Mouse (Mus musculus) embryonic facial prominence, embryonic 11.5 days (tissue): ENCODE results near the gene Fkbp8. TPM values are rescaled to one million over a fixed set of nuclear protein-coding genes. Genes with fewer than 3 reads are reported as not detected.

Experiments
- ATAC-seq: fragments of 200-750 bp; cut with Nextera tagmentation; replicated peaks from 2 replicates; pipeline ENCODE4 v1.8.0; 2017; ENCODE audit warnings: low read depth; ENCODE audit not compliant: insufficient number of reproducible peaks, low FRiP score, low TSS enrichment
- DNase-seq: peaks from one replicate; pipeline ENCODE4 v3.0.0-alpha.2; 2015; ENCODE audit warnings: low spot score
- H3K27ac ChIP-seq: fragments of 300-500 bp; sonication (generic); replicated peaks from 2 replicates; pipeline ENCODE4 v1.5.1; 2014; ENCODE audit warnings: mild to moderate bottlenecking, low read depth, low read length, control low read depth
- H3K27me3 ChIP-seq: fragments of 300-500 bp; sonication (generic); 2 replicates; pipeline ENCODE4 v1.6.1; 2014; ENCODE audit warnings: mild to moderate bottlenecking, low read length, moderate library complexity, mixed read lengths; ENCODE audit not compliant: control insufficient read depth, insufficient read depth
- H3K36me3 ChIP-seq: fragments of 300-500 bp; sonication (generic); replicated peaks from 2 replicates; pipeline ENCODE4 v1.6.1; 2014; ENCODE audit warnings: low read depth, mild to moderate bottlenecking, low read length, moderate library complexity, mixed read lengths; ENCODE audit not compliant: control insufficient read depth, insufficient read depth
- H3K4me1 ChIP-seq: fragments of 300-500 bp; sonication (generic); 2 replicates; pipeline ENCODE4 v1.6.1; 2014; ENCODE audit warnings: low read length, mixed read lengths; ENCODE audit not compliant: control insufficient read depth, insufficient read depth
- H3K4me2 ChIP-seq: fragments of 300-500 bp; sonication (generic); 2 replicates; pipeline ENCODE4 v1.6.1; 2014; ENCODE audit warnings: low read depth, mild to moderate bottlenecking, control low read depth, low read length, moderate library complexity
- H3K4me3 ChIP-seq: fragments of 300-500 bp; sonication (generic); 2 replicates; pipeline ENCODE4 v1.5.1; 2014; ENCODE audit warnings: low read depth, low read length, control low read depth
- H3K9ac ChIP-seq: fragments of 300-500 bp; sonication (generic); replicated peaks from 2 replicates; pipeline ENCODE4 v1.6.1; 2014; ENCODE audit warnings: mild to moderate bottlenecking, control low read depth, low read length
- H3K9me3 ChIP-seq: fragments of 300-500 bp; sonication (generic); replicated peaks from 2 replicates; pipeline ENCODE4 v1.6.1; 2016; ENCODE audit warnings: mild to moderate bottlenecking, low read length, inconsistent platforms, mixed read lengths; ENCODE audit not compliant: control insufficient read depth
- WGBS: fragments of 180-500 bp; shearing (Covaris S2); extraction: QIAGEN DNeasy Blood & Tissue Kit; methylation state at CpG from one replicate; pipeline ENCODE4 v1.1.7; 2014; 5-methylcytosine and 5-hydroxymethylcytosine counted together
- polyA plus RNA-seq: library from polyadenylated mRNA; unstranded; fragments of >200 nt; fragmentation: Nextera tagmentation; extraction: Ambion mirVana; gene quantifications from 2 replicates; pipeline ENCODE4 v1.2.1, GENCODE M21; 2014

Gene Fkbp8
- polyA plus RNA-seq, 1 experiment from 2014 or later: 175 TPM

- peak overlapping the region; percentile 77 for H3K4me2 ChIP-seq
- H3K4me1 ChIP-seq: peaks cover 6% of the 10 kb centered on the region
- H3K4me3 ChIP-seq: peak overlapping the region; percentile 57
- ATAC-seq (no peak), DNase-seq (no peak)
- no peaks in the 10 kb centered on the region for H3K9me3 ChIP-seq
- 2% methylated on average over 20 of the region's 21 CpGs for WGBS
- H3K27me3 ChIP-seq: peaks cover 54% of the 10 kb centered on the region
- H3K27ac ChIP-seq: no peak overlapping the region
- H3K9ac ChIP-seq: peak overlapping the region; percentile 35
- H3K36me3 ChIP-seq: no peaks in the 10 kb centered on the region
Observed at GRCm38 (mm10) chr8:70495001-70495770, 32.3 kb upstream of the Fkbp8 start.

GRCm38 (mm10) chr8:70495771-70496062, 31.8 kb upstream of the Fkbp8 start:
- DNase-seq (no peak), ATAC-seq (no peak)
- H3K27me3 ChIP-seq: peaks cover 54% of the 10 kb centered on the region
- WGBS: 3% methylated on average over 12 of the region's 12 CpGs
- H3K36me3 ChIP-seq: no peaks in the 10 kb centered on the region
- no peak overlapping the region for H3K27ac ChIP-seq
- H3K9ac ChIP-seq: peak overlapping the region; percentile 35
- H3K9me3 ChIP-seq: no peaks in the 10 kb centered on the region
- H3K4me1 ChIP-seq: peaks cover 6% of the 10 kb centered on the region
- peak overlapping the region; percentile 77 for H3K4me2 ChIP-seq
- peak overlapping the region; percentile 25 for H3K4me3 ChIP-seq

- peak overlapping the region; percentile 16; the same call in 1 of the 2 replicates for H3K4me2 ChIP-seq
- no peak overlapping the region for H3K27ac ChIP-seq
- WGBS: 10% methylated on average over 37 of the region's 39 CpGs
- H3K27me3 ChIP-seq: peaks cover 35% of the 10 kb centered on the region
- no peaks in the 10 kb centered on the region for H3K9me3 ChIP-seq
- ATAC-seq (no peak), DNase-seq (no peak)
- no peaks in the 10 kb centered on the region for H3K36me3 ChIP-seq
- peaks cover 18% of the 10 kb centered on the region for H3K4me1 ChIP-seq
- H3K4me3 ChIP-seq: no peak overlapping the region
- H3K9ac ChIP-seq: no peak overlapping the region
Observed at GRCm38 (mm10) chr8:70500386-70501301, 26.9 kb upstream of the Fkbp8 start.

DNA sequence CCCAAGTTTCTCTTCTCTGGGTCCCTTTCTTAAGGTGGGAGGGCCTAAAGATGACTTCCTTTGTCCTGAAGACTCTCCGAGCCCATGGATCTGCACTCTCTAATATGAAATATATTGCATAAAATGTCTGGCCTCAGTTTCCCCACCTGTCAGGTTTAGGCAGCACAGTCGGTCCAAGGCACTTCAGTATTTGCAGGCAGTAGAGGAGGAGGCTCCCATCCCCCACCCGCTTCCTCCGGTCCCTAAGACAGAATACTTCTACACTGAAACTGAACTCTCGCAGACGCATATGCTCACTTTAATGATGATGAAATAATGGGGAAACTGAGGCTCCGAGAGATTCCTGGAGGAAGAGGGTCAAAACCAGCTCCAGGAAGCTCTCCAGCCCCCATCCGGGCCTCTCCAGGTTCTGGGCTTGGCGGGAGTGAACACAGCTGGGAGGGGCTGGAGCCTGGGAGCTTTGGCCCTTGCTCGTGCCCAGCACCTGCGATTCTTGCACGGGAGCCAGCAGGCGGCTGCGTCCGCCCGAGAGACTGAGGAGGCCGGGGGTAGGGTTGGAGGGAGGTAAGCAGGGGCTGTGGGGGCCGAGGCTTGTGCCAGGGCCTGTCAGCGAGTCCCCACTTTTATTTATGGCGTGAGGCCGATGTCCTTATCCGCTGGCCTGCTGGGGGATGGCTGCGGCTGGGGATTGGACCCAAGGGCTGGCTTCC, 25.5 kb upstream of the Fkbp8 start:
- peaks cover 26% of the 10 kb centered on the region for H3K27me3 ChIP-seq
- 13% methylated on average over 23 of the region's 23 CpGs for WGBS
- no peak for ATAC-seq

GRCm38 (mm10) chr8:70502540-70502939, 25.0 kb upstream of the Fkbp8 start:
- 0 out of 2 replicates have a peak, but pooled peaks cover under 1% of the 10 kb centered on the region for H3K36me3 ChIP-seq
- H3K9ac ChIP-seq: no peak overlapping the region
- ATAC-seq (no peak), DNase-seq (no peak)
- peaks cover 19% of the 10 kb centered on the region for H3K4me1 ChIP-seq
- WGBS: 29% methylated on average over 12 of the region's 12 CpGs
- H3K4me3 ChIP-seq: no peak overlapping the region
- H3K27ac ChIP-seq: no peak overlapping the region
- no peak overlapping the region for H3K4me2 ChIP-seq
- H3K27me3 ChIP-seq: peaks cover 26% of the 10 kb centered on the region
- H3K9me3 ChIP-seq: no peaks in the 10 kb centered on the region

More for the DNA sequence above, 25.5 kb upstream of the Fkbp8 start:
- Histone ChIP-seq H3K36me3 (no peaks in the 10 kb centered on the region), H3K9me3 (no peaks in the 10 kb centered on the region), H3K9ac (no peak overlapping the region), H3K4me1 (peaks cover 19% of the 10 kb centered on the region), H3K4me2 (no peak overlapping the region), H3K4me3 (no peak overlapping the region), H3K27ac (no peak overlapping the region)
- no peak for DNase-seq

GRCm38 (mm10) chr8:70503062-70503750, 24.3 kb upstream of the Fkbp8 start:
- 9% methylated on average over 46 of the region's 46 CpGs for WGBS
- Histone ChIP-seq H3K4me3 (no peak overlapping the region), H3K27me3 (peaks cover 26% of the 10 kb centered on the region), H3K36me3 (peaks cover 6% of the 10 kb centered on the region), H3K4me2 (peak overlapping the region; percentile 11), H3K9me3 (no peaks in the 10 kb centered on the region), H3K9ac (peak overlapping the region; percentile 32; the same call in 1 of the 2 replicates), H3K4me1 (peaks cover 19% of the 10 kb centered on the region), H3K27ac (no peak overlapping the region; the same call in 1 of the 2 replicates)
- ATAC-seq: no peak
- DNase-seq: peak; percentile 84

DNA sequence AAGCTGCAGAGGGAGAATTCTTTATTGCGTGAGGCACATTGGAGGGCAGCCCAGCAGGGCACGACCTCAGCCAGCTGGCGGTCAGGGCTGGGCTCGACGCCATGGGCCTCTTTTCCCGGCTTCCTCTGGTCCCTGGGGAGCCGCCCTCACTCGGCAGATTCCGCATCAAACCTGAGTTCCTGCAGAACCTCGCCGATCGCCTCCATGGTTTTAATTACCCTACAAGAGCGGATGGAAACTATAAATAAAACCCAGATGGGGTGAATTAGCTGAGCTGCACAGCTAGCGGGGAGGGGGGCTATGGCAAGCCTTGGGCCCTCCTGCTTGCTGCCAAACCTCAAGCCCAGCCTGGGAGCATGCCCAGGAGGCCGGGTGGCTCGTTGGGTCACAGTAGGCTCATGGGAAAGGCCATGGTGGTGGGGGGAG, 23.2 kb upstream of the Fkbp8 start:
- peaks cover 26% of the 10 kb centered on the region for H3K27me3 ChIP-seq
- WGBS: 27% methylated on average over 16 of the region's 16 CpGs
- peak overlapping the region; percentile 49; the same call in 1 of the 2 replicates for H3K27ac ChIP-seq
- DNase-seq (peak; percentile 93), ATAC-seq (peak; percentile 19; the same call in 1 of the 2 replicates)
- peaks cover 27% of the 10 kb centered on the region for H3K4me1 ChIP-seq
- peaks cover 6% of the 10 kb centered on the region for H3K36me3 ChIP-seq
- H3K9ac ChIP-seq: no peak overlapping the region
- H3K4me2 ChIP-seq: no peak overlapping the region
- no peaks in the 10 kb centered on the region for H3K9me3 ChIP-seq
- no peak overlapping the region; the same call in 1 of the 2 replicates for H3K4me3 ChIP-seq
